Mouse (Mus musculus): Measurements from ENCODE around the gene Ifi208. TPM values are rescaled to one million over a fixed set of nuclear protein-coding genes. Genes with fewer than 3 reads are reported as not detected.
"Not testable (repeated sequence)": the region's sequence is repeated elsewhere in the genome, so short reads cannot be mapped to it uniquely, and the experiment has no call there.

Gene Ifi208
- polyA plus RNA-seq (2015; fragmentation: Nextera tagmentation; extraction: Ambion mirVana): 0.08 TPM in 1 of 2 replicates, not detected in the other

- H3K4me1 ChIP-seq (ENCODE audit: insufficient read depth, low read length); H3K4me2 ChIP-seq (replicated peaks; ENCODE audit: low read depth, low read length); H3K27me3 ChIP-seq (ENCODE audit: insufficient read depth, low read length); H3K9ac ChIP-seq (replicated peaks; ENCODE audit: low read length); H3K36me3 ChIP-seq (ENCODE audit: insufficient read depth, low read length); H3K27ac ChIP-seq (ENCODE audit: low read length); H3K9me3 ChIP-seq (ENCODE audit: low read length); H3K4me3 ChIP-seq (ENCODE audit: low read length); ATAC-seq (ENCODE audit: low FRiP score, low TSS enrichment): not testable (repeated sequence)
- WGBS: 24% methylated on average over 3 of the region's 3 CpGs
Measured at GRCm38 (mm10) chr1:173673458-173674097, at the start of gene Ifi208. Gene Ifi208 (plus strand): TSS chr1:173673675.

- no peaks in the 10 kb centered on the region for H3K9me3 ChIP-seq (ENCODE audit: low read length)
Measured at GRCm38 (mm10) chr1:173624052-173624451, 49.4 kb upstream of the Ifi208 start.

DNA sequence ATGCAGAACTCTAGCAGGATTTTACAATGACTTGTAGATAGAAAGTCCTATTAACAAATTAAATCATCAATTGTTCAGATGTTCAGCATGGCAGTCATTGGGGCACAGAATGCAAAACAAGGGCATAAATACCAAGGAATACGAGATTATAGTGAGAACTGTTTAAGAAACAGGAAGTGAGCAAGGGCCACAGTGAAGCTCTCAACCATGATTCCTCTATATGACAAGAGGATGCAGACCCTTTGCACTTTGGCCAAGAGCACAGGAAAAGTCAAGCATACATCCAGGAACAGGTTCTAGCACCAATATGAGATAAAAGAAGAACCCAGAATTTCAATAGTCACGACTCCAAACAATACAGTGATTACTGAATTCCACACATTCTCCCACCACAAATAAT, 46.8 kb upstream of the Ifi208 start:
- H3K27ac ChIP-seq (ENCODE audit: low read length): no peak overlapping the region
- H3K9ac ChIP-seq (replicated peaks; ENCODE audit: low read length): no peak overlapping the region
- no peak for ATAC-seq (ENCODE audit: low FRiP score, low TSS enrichment)
- H3K4me3 ChIP-seq (ENCODE audit: low read length): no peak overlapping the region
- no peaks in the 10 kb centered on the region for H3K4me1 ChIP-seq (ENCODE audit: insufficient read depth, low read length)
- H3K9me3 ChIP-seq (ENCODE audit: low read length): no peaks in the 10 kb centered on the region
- no peak overlapping the region for H3K4me2 ChIP-seq (replicated peaks; ENCODE audit: low read depth, low read length)
- no peaks in the 10 kb centered on the region for H3K27me3 ChIP-seq (ENCODE audit: insufficient read depth, low read length)
- 64% methylated on average over 2 of the region's 2 CpGs for WGBS
- no peaks in the 10 kb centered on the region for H3K36me3 ChIP-seq (ENCODE audit: insufficient read depth, low read length)

More at GRCm38 (mm10) chr1:173624052-173624451, 49.4 kb upstream of the Ifi208 start:
- Histone ChIP-seq H3K4me3 (ENCODE audit: low read length) (no peak overlapping the region), H3K36me3 (ENCODE audit: insufficient read depth, low read length) (no peaks in the 10 kb centered on the region), H3K4me1 (ENCODE audit: insufficient read depth, low read length) (no peaks in the 10 kb centered on the region), H3K27me3 (ENCODE audit: insufficient read depth, low read length) (no peaks in the 10 kb centered on the region), H3K27ac (ENCODE audit: low read length) (no peak overlapping the region), H3K9ac (replicated peaks; ENCODE audit: low read length) (no peak overlapping the region), H3K4me2 (replicated peaks; ENCODE audit: low read depth, low read length) (no peak overlapping the region)
- ATAC-seq (ENCODE audit: low FRiP score, low TSS enrichment): no peak
- 91% methylated on average over 2 of the region's 2 CpGs for WGBS

GRCm38 (mm10) chr1:173630622-173631021, 42.9 kb upstream of the Ifi208 start, which contains the start of gene Ifi209:
Gene Ifi209 (plus strand): TSS chr1:173630917.
- not testable (repeated sequence) for H3K4me3 ChIP-seq (ENCODE audit: low read length); H3K4me1 ChIP-seq (ENCODE audit: insufficient read depth, low read length); ATAC-seq (ENCODE audit: low FRiP score, low TSS enrichment); H3K4me2 ChIP-seq (replicated peaks; ENCODE audit: low read depth, low read length); H3K36me3 ChIP-seq (ENCODE audit: insufficient read depth, low read length); H3K9me3 ChIP-seq (ENCODE audit: low read length); H3K9ac ChIP-seq (replicated peaks; ENCODE audit: low read length); H3K27ac ChIP-seq (ENCODE audit: low read length); H3K27me3 ChIP-seq (ENCODE audit: insufficient read depth, low read length)
- 87% methylated on average over 2 of the region's 2 CpGs for WGBS

- H3K27me3 ChIP-seq (ENCODE audit: insufficient read depth, low read length): no peaks in the 10 kb centered on the region
- no peaks in the 10 kb centered on the region for H3K36me3 ChIP-seq (ENCODE audit: insufficient read depth, low read length)
- no peaks in the 10 kb centered on the region for H3K9me3 ChIP-seq (ENCODE audit: low read length)
- H3K27ac ChIP-seq (ENCODE audit: low read length): no peak overlapping the region
- no peak overlapping the region for H3K4me3 ChIP-seq (ENCODE audit: low read length)
- no peak for ATAC-seq (ENCODE audit: low FRiP score, low TSS enrichment)
- no peak overlapping the region for H3K4me2 ChIP-seq (replicated peaks; ENCODE audit: low read depth, low read length)
- H3K4me1 ChIP-seq (ENCODE audit: insufficient read depth, low read length): no peaks in the 10 kb centered on the region
- no peak overlapping the region for H3K9ac ChIP-seq (replicated peaks; ENCODE audit: low read length)
- WGBS: 84% methylated on average over 5 of the region's 5 CpGs
Measured at GRCm38 (mm10) chr1:173633969-173634645, 39.4 kb upstream of the Ifi208 start.

GRCm38 (mm10) chr1:173645393-173645792, 28.1 kb upstream of the Ifi208 start:
- Histone ChIP-seq H3K27ac (ENCODE audit: low read length) (no peak overlapping the region), H3K9ac (replicated peaks; ENCODE audit: low read length) (no peak overlapping the region), H3K4me2 (replicated peaks; ENCODE audit: low read depth, low read length) (no peak overlapping the region), H3K27me3 (ENCODE audit: insufficient read depth, low read length) (no peaks in the 10 kb centered on the region), H3K36me3 (ENCODE audit: insufficient read depth, low read length) (no peaks in the 10 kb centered on the region), H3K4me3 (ENCODE audit: low read length) (no peak overlapping the region), H3K4me1 (ENCODE audit: insufficient read depth, low read length) (no peaks in the 10 kb centered on the region), H3K9me3 (ENCODE audit: low read length) (no peaks in the 10 kb centered on the region)
- WGBS: 78% methylated on average over 2 of the region's 2 CpGs
- ATAC-seq (ENCODE audit: low FRiP score, low TSS enrichment): no peak

DNA sequence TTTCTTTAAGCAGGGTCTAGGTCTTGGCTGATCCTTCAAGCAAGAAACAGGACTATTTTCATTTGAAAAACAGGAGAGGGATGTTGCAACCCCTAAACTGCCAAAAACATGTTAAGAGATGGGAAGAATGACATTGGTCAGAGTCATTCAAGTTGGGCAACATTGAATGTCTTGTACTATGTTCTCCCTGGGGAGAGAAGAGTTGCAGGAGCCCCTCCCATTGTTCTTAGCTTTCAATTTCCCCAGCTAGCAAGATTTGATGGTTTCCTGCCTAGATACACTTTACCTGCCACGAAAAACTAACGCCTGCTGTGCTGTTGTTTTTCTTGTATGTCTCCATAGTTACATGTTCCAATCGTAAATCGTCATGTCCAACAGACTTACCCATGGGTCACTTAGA, 15.5 kb upstream of the Ifi208 start:
- no peaks in the 10 kb centered on the region for H3K4me1 ChIP-seq (ENCODE audit: insufficient read depth, low read length)

DNA sequence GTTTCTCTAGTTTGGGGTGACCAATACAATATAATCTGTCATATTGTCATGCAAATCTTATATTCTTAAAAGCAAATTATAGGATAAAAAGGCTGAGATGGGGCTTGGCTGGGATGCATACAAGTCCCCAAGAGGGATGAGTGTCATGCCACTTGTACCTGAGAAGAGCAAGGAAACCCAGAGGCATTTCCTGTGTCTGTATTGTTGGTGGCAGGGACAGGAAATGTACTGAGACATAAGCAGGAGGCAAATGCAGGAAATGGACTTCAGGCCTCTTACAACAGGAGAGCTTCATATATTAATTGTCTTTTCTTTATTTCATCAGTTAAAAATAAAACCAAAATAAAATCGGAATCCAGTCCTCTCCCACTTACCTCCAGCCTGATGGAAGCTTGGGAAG, 5.1 kb downstream of the Ifi208 start:
- not testable (repeated sequence) for H3K4me3 ChIP-seq (ENCODE audit: low read length); H3K9me3 ChIP-seq (ENCODE audit: low read length); H3K27ac ChIP-seq (ENCODE audit: low read length); H3K4me2 ChIP-seq (replicated peaks; ENCODE audit: low read depth, low read length); H3K36me3 ChIP-seq (ENCODE audit: insufficient read depth, low read length); H3K4me1 ChIP-seq (ENCODE audit: insufficient read depth, low read length); H3K9ac ChIP-seq (replicated peaks; ENCODE audit: low read length); H3K27me3 ChIP-seq (ENCODE audit: insufficient read depth, low read length); ATAC-seq (ENCODE audit: low FRiP score, low TSS enrichment)
- 81% methylated on average over 1 of the region's 1 CpGs for WGBS

More for the DNA sequence above, 15.5 kb upstream of the Ifi208 start:
- no peak overlapping the region for H3K4me3 ChIP-seq (ENCODE audit: low read length)
- no peak overlapping the region for H3K27ac ChIP-seq (ENCODE audit: low read length)
- H3K9ac ChIP-seq (replicated peaks; ENCODE audit: low read length): no peak overlapping the region
- H3K36me3 ChIP-seq (ENCODE audit: insufficient read depth, low read length): no peaks in the 10 kb centered on the region
- ATAC-seq (ENCODE audit: low FRiP score, low TSS enrichment): no peak
- WGBS: 44% methylated on average over 4 of the region's 4 CpGs
- no peaks in the 10 kb centered on the region for H3K9me3 ChIP-seq (ENCODE audit: low read length)
- H3K27me3 ChIP-seq (ENCODE audit: insufficient read depth, low read length): no peaks in the 10 kb centered on the region
- no peak overlapping the region for H3K4me2 ChIP-seq (replicated peaks; ENCODE audit: low read depth, low read length)

GRCm38 (mm10) chr1:173694270-173694669, 20.8 kb downstream of the Ifi208 start:
- Histone ChIP-seq H3K4me3 (ENCODE audit: low read length) (no peak overlapping the region), H3K27me3 (ENCODE audit: insufficient read depth, low read length) (no peaks in the 10 kb centered on the region), H3K27ac (ENCODE audit: low read length) (no peak overlapping the region), H3K9ac (replicated peaks; ENCODE audit: low read length) (no peak overlapping the region), H3K4me2 (replicated peaks; ENCODE audit: low read depth, low read length) (no peak overlapping the region), H3K9me3 (ENCODE audit: low read length) (no peaks in the 10 kb centered on the region), H3K4me1 (ENCODE audit: insufficient read depth, low read length) (no peaks in the 10 kb centered on the region), H3K36me3 (ENCODE audit: insufficient read depth, low read length) (no peaks in the 10 kb centered on the region)
- WGBS: 97% methylated on average over 1 of the region's 1 CpGs
- no peak for ATAC-seq (ENCODE audit: low FRiP score, low TSS enrichment)

DNA sequence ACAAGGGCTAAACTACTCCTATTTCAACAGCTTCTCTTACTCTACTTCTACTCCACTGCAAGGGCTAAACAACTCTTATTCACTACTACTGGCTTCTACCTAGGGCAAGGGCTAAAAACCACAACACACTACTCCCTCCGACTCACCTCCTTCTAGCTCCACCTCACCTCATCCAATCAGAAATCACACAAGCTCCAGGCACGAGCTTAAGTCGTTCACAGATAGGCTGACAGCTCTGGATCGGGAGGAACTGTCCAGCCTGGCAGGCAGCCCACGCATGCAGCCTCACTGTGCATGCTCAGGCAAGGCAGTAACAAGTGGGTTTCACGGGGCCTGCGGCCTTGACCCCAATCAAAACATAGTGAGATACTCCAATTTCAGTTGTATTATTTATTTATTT, 59.7 kb downstream of the Ifi208 start:
- Histone ChIP-seq H3K4me3 (ENCODE audit: low read length) (no peak overlapping the region), H3K27me3 (ENCODE audit: insufficient read depth, low read length) (no peaks in the 10 kb centered on the region), H3K36me3 (ENCODE audit: insufficient read depth, low read length) (no peaks in the 10 kb centered on the region), H3K9me3 (ENCODE audit: low read length) (no peaks in the 10 kb centered on the region), H3K27ac (ENCODE audit: low read length) (no peak overlapping the region), H3K9ac (replicated peaks; ENCODE audit: low read length) (no peak overlapping the region), H3K4me1 (ENCODE audit: insufficient read depth, low read length) (no peaks in the 10 kb centered on the region), H3K4me2 (replicated peaks; ENCODE audit: low read depth, low read length) (no peak overlapping the region)
- WGBS: 12% methylated on average over 7 of the region's 7 CpGs
- ATAC-seq (ENCODE audit: low FRiP score, low TSS enrichment): peak; percentile 84

Data from kidney, embryonic 16.5 days (tissue).